Mouse (Mus musculus): ENCODE measurements around the gene Tenm2. TPM values are rescaled to one million over a fixed set of nuclear protein-coding genes. Genes with fewer than 3 reads are reported as not detected.

Gene Tenm2
- polyA plus RNA-seq, 1 experiment from 2014 or later = 0.16 TPM

DNA sequence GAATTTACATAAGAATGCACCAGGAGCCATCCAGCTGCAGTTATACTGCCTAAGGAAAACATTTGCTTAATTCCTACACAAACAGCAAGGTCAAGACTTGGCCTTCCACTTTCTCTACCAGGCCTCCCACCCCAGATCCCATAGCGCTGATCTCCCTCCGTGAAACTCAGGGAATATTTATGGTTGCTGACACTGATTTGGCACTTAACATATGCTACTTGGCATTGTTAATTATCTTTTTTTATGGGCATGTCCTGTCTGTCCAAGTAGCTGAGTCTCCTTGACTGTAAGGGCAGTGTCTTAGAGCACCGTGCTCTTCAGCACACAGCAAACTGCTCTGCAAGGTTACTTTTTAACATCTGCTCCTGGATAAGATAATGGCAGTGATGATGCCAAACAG lies 238.1 kb downstream of the Tenm2 start:
- Histone ChIP-seq H3K9ac (replicated peaks; ENCODE audit: low read depth) (no peak overlapping the region), H3K36me3 (ENCODE audit: insufficient read depth, low read length) (no peaks in the 10 kb centered on the region), H3K4me2 (replicated peaks; ENCODE audit: low read depth, low read length) (no peak overlapping the region), H3K27me3 (replicated peaks; ENCODE audit: insufficient read depth, low read length) (no peaks in the 10 kb centered on the region), H3K9me3 (ENCODE audit: low read length) (no peaks in the 10 kb centered on the region), H3K27ac (ENCODE audit: low read length) (no peak overlapping the region), H3K4me3 (ENCODE audit: low read depth, low read length) (no peak overlapping the region), H3K4me1 (ENCODE audit: insufficient read depth, low read depth, low read length) (no peaks in the 10 kb centered on the region)
- TF ChIP-seq EP300 (IDR thresholded peaks at IDR 0.05) = no peak
- TF ChIP-seq CTCF (IDR thresholded peaks at IDR 0.05) = no peak
- 49% methylated on average over 3 of the region's 3 CpGs for WGBS
- ATAC-seq (no peak), DNase-seq (ENCODE audit: low spot score) (no peak)

DNA sequence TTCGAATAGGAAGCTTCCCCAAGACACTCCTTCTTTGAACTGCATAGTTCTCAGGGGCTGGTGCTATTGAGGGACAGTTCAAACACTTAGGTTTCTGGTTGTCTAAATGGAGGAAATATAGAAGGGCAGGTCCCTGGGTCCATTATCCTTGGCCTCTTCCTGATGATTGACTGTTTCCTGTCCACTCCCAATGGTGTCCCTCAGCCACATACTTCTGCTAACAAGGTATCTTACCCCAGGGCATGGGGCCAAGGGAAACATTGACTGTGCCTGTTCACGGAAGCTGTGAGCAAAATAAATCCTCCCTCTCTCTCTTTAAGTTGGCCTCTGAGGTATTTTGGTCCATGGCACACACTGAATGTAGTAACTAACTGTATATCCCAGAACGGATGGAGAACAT lies 244.9 kb downstream of the Tenm2 start:
- TF ChIP-seq CTCF (IDR thresholded peaks at IDR 0.05) = no peak
- no peak for TF ChIP-seq EP300 (IDR thresholded peaks at IDR 0.05)
- Histone ChIP-seq H3K27ac (ENCODE audit: low read length) (no peak overlapping the region), H3K36me3 (ENCODE audit: insufficient read depth, low read length) (no peaks in the 10 kb centered on the region), H3K4me1 (ENCODE audit: insufficient read depth, low read depth, low read length) (no peaks in the 10 kb centered on the region), H3K27me3 (replicated peaks; ENCODE audit: insufficient read depth, low read length) (no peaks in the 10 kb centered on the region), H3K9me3 (ENCODE audit: low read length) (no peaks in the 10 kb centered on the region), H3K4me2 (replicated peaks; ENCODE audit: low read depth, low read length) (no peak overlapping the region), H3K4me3 (ENCODE audit: low read depth, low read length) (no peak overlapping the region), H3K9ac (replicated peaks; ENCODE audit: low read depth) (no peak overlapping the region)
- peak; percentile 7 for DNase-seq (ENCODE audit: low spot score)
- WGBS = 43% methylated on average over 3 of the region's 3 CpGs
- ATAC-seq = no peak

DNA sequence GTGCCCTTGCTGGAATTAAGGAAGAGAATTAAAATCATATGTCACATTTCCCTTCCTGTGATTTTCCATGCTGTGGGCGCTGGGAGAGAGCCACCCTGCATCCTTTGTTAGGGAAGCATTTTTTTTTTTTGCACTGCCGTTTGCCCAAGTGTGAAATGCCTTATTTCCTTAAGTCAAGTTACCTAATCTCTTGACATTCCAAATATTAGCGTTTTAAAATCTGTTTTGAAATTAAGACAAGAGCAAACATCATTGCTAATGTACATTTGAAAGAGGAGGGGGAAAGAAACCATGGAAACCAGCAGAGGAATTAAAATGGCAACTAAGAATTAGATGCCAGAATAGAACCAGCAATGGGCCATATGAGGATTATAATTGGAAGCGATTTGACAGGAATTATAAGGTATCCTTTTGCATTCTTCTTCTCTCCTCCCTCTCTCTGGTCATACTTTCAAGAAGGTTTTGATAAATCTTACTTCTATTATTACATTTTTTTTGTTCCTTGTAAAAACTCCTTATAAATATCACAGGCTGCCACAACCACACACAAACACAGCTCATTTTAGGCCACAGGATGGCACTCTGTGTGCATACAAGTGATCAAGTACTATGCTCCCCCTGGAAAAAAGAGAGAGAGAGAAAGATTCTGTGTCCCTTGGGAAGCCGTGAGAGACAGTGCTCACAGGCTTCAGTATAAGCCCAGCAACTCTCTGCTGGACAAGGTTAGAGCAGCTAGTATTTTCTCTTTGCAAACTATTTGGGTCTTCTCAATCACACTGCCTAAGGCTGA lies 246.8 kb downstream of the Tenm2 start:
- no peak overlapping the region for H3K4me2 ChIP-seq (replicated peaks; ENCODE audit: low read depth, low read length)
- no peak for ATAC-seq
- H3K4me3 ChIP-seq (ENCODE audit: low read depth, low read length) = no peak overlapping the region
- TF ChIP-seq CTCF (IDR thresholded peaks at IDR 0.05) (peak; percentile 51), EP300 (IDR thresholded peaks at IDR 0.05) (no peak)
- H3K9ac ChIP-seq (replicated peaks; ENCODE audit: low read depth) = no peak overlapping the region
- H3K9me3 ChIP-seq (ENCODE audit: low read length) = no peaks in the 10 kb centered on the region
- H3K36me3 ChIP-seq (ENCODE audit: insufficient read depth, low read length) = no peaks in the 10 kb centered on the region
- peak; percentile 12 for DNase-seq (ENCODE audit: low spot score)
- no peaks in the 10 kb centered on the region for H3K4me1 ChIP-seq (ENCODE audit: insufficient read depth, low read depth, low read length)
- WGBS = 33% methylated on average over 5 of the region's 5 CpGs
- no peaks in the 10 kb centered on the region for H3K27me3 ChIP-seq (replicated peaks; ENCODE audit: insufficient read depth, low read length)
- H3K27ac ChIP-seq (ENCODE audit: low read length) = no peak overlapping the region

DNA sequence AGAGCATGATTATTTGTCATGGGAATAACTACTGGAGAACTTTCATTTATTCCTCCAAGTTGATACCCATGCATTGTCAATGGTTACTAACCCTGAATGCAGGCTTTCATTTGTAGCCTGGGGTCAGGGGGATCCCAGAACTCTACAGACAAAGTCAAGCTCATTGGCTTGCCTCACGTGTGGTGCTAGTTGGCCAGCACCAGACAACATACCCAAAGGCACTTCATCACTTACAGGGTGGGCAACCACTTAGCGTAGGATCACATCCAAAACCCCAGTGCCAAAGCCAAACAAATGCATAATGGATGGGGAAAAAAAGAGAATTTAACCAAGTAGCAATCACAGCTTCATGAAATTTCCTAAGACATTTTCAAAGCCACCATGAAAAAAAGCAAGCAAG lies 261.6 kb downstream of the Tenm2 start:
- TF ChIP-seq CTCF (IDR thresholded peaks at IDR 0.05) = no peak
- TF ChIP-seq EP300 (IDR thresholded peaks at IDR 0.05) = no peak
- WGBS = 63% methylated on average over 2 of the region's 2 CpGs

DNA sequence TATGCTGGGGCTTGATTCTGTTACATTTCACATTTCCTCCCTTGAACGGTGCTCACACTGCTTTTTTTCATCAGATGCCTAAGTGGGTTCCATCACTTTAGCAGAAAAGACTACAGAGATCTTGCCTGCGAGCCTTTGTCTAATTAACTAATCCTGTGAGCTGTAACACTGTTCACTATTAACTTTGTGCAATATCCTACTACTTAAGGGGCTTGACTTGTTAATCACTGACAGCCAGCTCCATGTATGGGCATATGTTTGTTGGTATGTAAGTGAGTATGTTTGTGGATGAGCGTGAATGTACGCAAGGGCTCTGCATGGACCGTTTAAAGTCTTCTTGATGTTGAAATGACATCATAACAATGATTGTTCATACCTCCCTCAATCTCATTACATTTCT lies 277.7 kb downstream of the Tenm2 start:
- ATAC-seq = no peak

More for the DNA sequence above, 261.6 kb downstream of the Tenm2 start:
- no peaks in the 10 kb centered on the region for H3K9me3 ChIP-seq (ENCODE audit: low read length)
- no peak overlapping the region for H3K27ac ChIP-seq (ENCODE audit: low read length)
- no peaks in the 10 kb centered on the region for H3K4me1 ChIP-seq (ENCODE audit: insufficient read depth, low read depth, low read length)
- DNase-seq (ENCODE audit: low spot score) (no peak), ATAC-seq (no peak)
- H3K36me3 ChIP-seq (ENCODE audit: insufficient read depth, low read length) = no peaks in the 10 kb centered on the region
- H3K27me3 ChIP-seq (replicated peaks; ENCODE audit: insufficient read depth, low read length) = no peaks in the 10 kb centered on the region
- H3K9ac ChIP-seq (replicated peaks; ENCODE audit: low read depth) = no peak overlapping the region
- H3K4me3 ChIP-seq (ENCODE audit: low read depth, low read length) = no peak overlapping the region
- no peak overlapping the region for H3K4me2 ChIP-seq (replicated peaks; ENCODE audit: low read depth, low read length)

DNA sequence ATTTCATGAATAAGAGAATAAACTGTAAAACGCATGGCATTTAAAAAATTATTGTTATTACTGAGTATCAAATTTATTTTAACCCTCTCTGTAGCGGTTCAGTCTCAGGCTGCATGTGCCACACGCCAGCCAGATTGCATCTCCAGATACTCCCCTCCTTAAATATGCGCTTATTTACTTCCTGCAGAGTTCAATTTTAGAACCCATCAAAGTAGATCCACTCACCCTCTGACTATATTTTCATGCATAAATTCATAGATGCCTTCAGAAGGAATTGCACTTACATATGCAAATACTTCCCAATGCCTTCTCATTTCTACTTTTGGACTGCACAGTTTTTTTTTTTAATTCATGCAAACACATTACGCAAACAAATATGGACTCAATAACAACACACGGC lies 294.3 kb downstream of the Tenm2 start:
- no peak overlapping the region for H3K4me3 ChIP-seq (ENCODE audit: low read depth, low read length)
- DNase-seq (ENCODE audit: low spot score) (no peak), ATAC-seq (no peak)
- H3K27me3 ChIP-seq (replicated peaks; ENCODE audit: insufficient read depth, low read length) = no peaks in the 10 kb centered on the region
- no peak overlapping the region for H3K9ac ChIP-seq (replicated peaks; ENCODE audit: low read depth)
- H3K9me3 ChIP-seq (ENCODE audit: low read length) = no peaks in the 10 kb centered on the region
- no peak overlapping the region for H3K27ac ChIP-seq (ENCODE audit: low read length)
- no peaks in the 10 kb centered on the region for H3K4me1 ChIP-seq (ENCODE audit: insufficient read depth, low read depth, low read length)
- H3K36me3 ChIP-seq (ENCODE audit: insufficient read depth, low read length) = no peaks in the 10 kb centered on the region
- no peak for TF ChIP-seq EP300 (IDR thresholded peaks at IDR 0.05)
- no peak for TF ChIP-seq CTCF (IDR thresholded peaks at IDR 0.05)
- H3K4me2 ChIP-seq (replicated peaks; ENCODE audit: low read depth, low read length) = no peak overlapping the region
- WGBS = 86% methylated on average over 6 of the region's 6 CpGs

More for the DNA sequence above, 277.7 kb downstream of the Tenm2 start:
- no peak for DNase-seq (ENCODE audit: low spot score)
- H3K4me1 ChIP-seq (ENCODE audit: insufficient read depth, low read depth, low read length) = no peaks in the 10 kb centered on the region
- TF ChIP-seq CTCF (IDR thresholded peaks at IDR 0.05) (no peak), EP300 (IDR thresholded peaks at IDR 0.05) (no peak)
- no peaks in the 10 kb centered on the region for H3K36me3 ChIP-seq (ENCODE audit: insufficient read depth, low read length)
- H3K4me2 ChIP-seq (replicated peaks; ENCODE audit: low read depth, low read length) = no peak overlapping the region
- no peak overlapping the region for H3K9ac ChIP-seq (replicated peaks; ENCODE audit: low read depth)
- H3K27ac ChIP-seq (ENCODE audit: low read length) = no peak overlapping the region
- WGBS = 79% methylated on average over 5 of the region's 5 CpGs
- H3K9me3 ChIP-seq (ENCODE audit: low read length) = no peaks in the 10 kb centered on the region
- H3K4me3 ChIP-seq (ENCODE audit: low read depth, low read length) = no peak overlapping the region
- H3K27me3 ChIP-seq (replicated peaks; ENCODE audit: insufficient read depth, low read length) = no peaks in the 10 kb centered on the region

Data from lung, postnatal 0 days (tissue).